Mouse (Mus musculus): ENCODE results near the gene Sult2b1. TPM values are rescaled to one million over a fixed set of nuclear protein-coding genes. Genes with fewer than 3 reads are reported as not detected.

The Sult2b1 gene
- polyA plus RNA-seq, 1 experiment from 2014 or later = 1.5 TPM

- DNase-seq (ENCODE audit: low spot score, missing footprints) (no peak), ATAC-seq (ENCODE audit: low FRiP score) (no peak)
- peaks cover 15% of the 10 kb centered on the region for H3K4me1 ChIP-seq (ENCODE audit: control insufficient read depth, insufficient read depth, low read length)
- no peaks in the 10 kb centered on the region for H3K36me3 ChIP-seq (ENCODE audit: control insufficient read depth, insufficient read depth, low read length)
- H3K4me3 ChIP-seq (ENCODE audit: low read depth, low read length) = no peak overlapping the region
- peaks cover 22% of the 10 kb centered on the region for H3K27me3 ChIP-seq (ENCODE audit: control insufficient read depth, insufficient read depth, low read length)
- no peak overlapping the region for H3K27ac ChIP-seq (ENCODE audit: low read depth, low read length)
- no peak overlapping the region for H3K9ac ChIP-seq (ENCODE audit: low read length)
- 86% methylated on average over 7 of the region's 7 CpGs for WGBS
- H3K9me3 ChIP-seq (ENCODE audit: control insufficient read depth, low read length) = no peaks in the 10 kb centered on the region
- no peak overlapping the region for H3K4me2 ChIP-seq
Measured at GRCm38 (mm10) chr7:45697894-45698293, 86.6 kb downstream of the Sult2b1 start.

GRCm38 (mm10) chr7:45695098-45695497, 89.4 kb downstream of the Sult2b1 start:
- no peaks in the 10 kb centered on the region for H3K36me3 ChIP-seq (ENCODE audit: control insufficient read depth, insufficient read depth, low read length)
- no peak overlapping the region for H3K4me2 ChIP-seq
- no peak overlapping the region for H3K4me3 ChIP-seq (ENCODE audit: low read depth, low read length)
- no peaks in the 10 kb centered on the region for H3K9me3 ChIP-seq (ENCODE audit: control insufficient read depth, low read length)
- WGBS = 27% methylated on average over 6 of the region's 6 CpGs
- no peak overlapping the region for H3K9ac ChIP-seq (ENCODE audit: low read length)
- H3K27me3 ChIP-seq (ENCODE audit: control insufficient read depth, insufficient read depth, low read length) = peaks cover 19% of the 10 kb centered on the region
- DNase-seq (ENCODE audit: low spot score, missing footprints) (no peak), ATAC-seq (ENCODE audit: low FRiP score) (peak; percentile 43; the same call in 1 of the 2 replicates)
- peak overlapping the region; percentile 14; the same call in 1 of the 2 replicates for H3K27ac ChIP-seq (ENCODE audit: low read depth, low read length)
- peaks cover 5% of the 10 kb centered on the region for H3K4me1 ChIP-seq (ENCODE audit: control insufficient read depth, insufficient read depth, low read length)

DNA sequence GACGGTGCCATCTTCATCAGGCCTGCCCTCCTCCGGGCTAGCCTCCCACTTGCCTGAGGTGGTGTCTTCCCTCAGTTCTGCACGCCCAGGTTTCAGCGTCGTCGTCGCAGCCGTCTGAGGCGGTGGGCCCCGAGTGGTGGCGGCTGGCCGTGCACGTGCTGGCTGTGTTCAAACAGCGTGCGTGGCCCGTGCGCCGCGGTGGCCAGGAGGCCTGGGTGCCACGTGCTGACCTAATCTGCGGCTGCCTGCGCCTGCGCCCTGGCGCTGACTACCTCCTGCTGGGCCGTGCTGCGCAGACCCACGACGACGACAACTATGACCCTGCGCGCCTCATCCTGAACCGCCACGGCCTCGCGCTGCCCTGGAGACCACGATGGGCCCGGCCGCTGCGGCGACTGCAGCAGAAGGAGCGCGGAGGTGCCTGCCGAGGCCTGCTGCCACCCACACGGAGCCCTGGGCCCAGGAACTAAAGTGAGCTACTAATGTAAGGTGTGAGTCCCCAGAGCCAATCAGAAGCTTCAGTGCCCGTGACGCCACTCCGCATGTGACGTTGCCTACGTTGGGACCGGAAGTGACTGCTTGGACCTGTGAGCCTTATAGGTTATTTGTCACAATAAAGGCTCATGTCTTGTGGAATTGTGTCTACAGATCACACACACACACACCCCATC, 90.4 kb downstream of the Sult2b1 start, which contains the start of gene Sec1:
TSS of gene Sec1 (minus strand) at position 482 of the 671 bp plus-strand sequence.
- DNase-seq (ENCODE audit: low spot score, missing footprints) (no peak), ATAC-seq (ENCODE audit: low FRiP score) (peak; percentile 33; the same call in 1 of the 2 replicates)
- no peak within 1 kb of the TSS for H3K9ac ChIP-seq (ENCODE audit: low read length)
- H3K27ac ChIP-seq (ENCODE audit: low read depth, low read length) = peak within 1 kb of the TSS; percentile 14; the same call in 1 of the 2 replicates
- no peaks in the 10 kb centered on the region for H3K36me3 ChIP-seq (ENCODE audit: control insufficient read depth, insufficient read depth, low read length)
- H3K4me3 ChIP-seq (ENCODE audit: low read depth, low read length) = no peak within 1 kb of the TSS
- no peaks in the 10 kb centered on the region for H3K9me3 ChIP-seq (ENCODE audit: control insufficient read depth, low read length)
- no peak within 1 kb of the TSS for H3K4me2 ChIP-seq
- 0 out of 2 replicates have a peak, but pooled peaks cover 2% of the 10 kb centered on the region for H3K4me1 ChIP-seq (ENCODE audit: control insufficient read depth, insufficient read depth, low read length)
- peaks cover 9% of the 10 kb centered on the region for H3K27me3 ChIP-seq (ENCODE audit: control insufficient read depth, insufficient read depth, low read length)
- WGBS = 88% methylated on average over 50 of the region's 50 CpGs

DNA sequence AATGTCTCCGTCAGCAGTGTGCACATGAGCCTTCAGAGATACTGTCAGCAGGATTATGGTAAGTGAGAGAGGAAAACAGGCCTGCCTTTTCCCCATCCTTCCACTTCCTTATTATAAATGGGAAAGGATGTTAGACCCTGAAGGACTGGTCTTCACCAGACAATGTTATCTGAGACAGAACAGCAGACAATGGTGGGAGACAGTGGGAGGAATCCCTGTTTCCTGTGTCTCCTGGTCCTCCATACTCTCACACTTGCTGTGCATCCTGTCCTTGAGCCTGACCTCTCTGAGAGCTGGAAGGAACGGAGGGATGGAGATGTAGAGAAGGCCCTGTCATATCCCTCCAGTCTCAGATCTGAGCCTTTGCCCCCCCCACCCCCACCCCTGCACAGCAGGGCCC, 92.1 kb downstream of the Sult2b1 start:
- H3K27ac ChIP-seq (ENCODE audit: low read depth, low read length) = no peak overlapping the region
- H3K9ac ChIP-seq (ENCODE audit: low read length) = no peak overlapping the region
- no peak overlapping the region for H3K4me2 ChIP-seq
- ATAC-seq (ENCODE audit: low FRiP score) (no peak), DNase-seq (ENCODE audit: low spot score, missing footprints) (no peak)
- no peaks in the 10 kb centered on the region for H3K36me3 ChIP-seq (ENCODE audit: control insufficient read depth, insufficient read depth, low read length)
- H3K9me3 ChIP-seq (ENCODE audit: control insufficient read depth, low read length) = no peaks in the 10 kb centered on the region
- 0 out of 2 replicates have a peak, but pooled peaks cover 2% of the 10 kb centered on the region for H3K4me1 ChIP-seq (ENCODE audit: control insufficient read depth, insufficient read depth, low read length)
- no peak overlapping the region for H3K4me3 ChIP-seq (ENCODE audit: low read depth, low read length)
- WGBS = 77% methylated on average over 2 of the region's 2 CpGs
- H3K27me3 ChIP-seq (ENCODE audit: control insufficient read depth, insufficient read depth, low read length) = no peaks in the 10 kb centered on the region

DNA sequence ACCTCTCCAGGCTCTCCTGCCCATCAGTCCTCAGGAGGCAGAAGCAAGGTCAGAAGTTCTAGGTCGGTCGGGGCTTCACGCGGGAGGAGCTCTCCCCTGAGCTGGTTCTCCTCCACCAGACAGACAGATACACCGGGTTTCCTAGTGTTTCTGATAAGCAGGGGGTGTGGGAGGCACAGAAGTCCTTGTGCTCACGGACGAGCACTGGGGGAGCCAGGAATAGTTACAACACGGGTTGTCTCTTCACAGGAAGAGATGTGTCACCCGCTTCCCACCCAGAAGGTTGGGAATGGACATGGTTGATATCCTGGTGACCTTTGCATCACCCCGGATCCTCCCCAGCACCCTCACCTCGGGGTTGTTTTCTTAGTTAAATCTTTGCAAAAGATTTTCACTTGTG, 94.7 kb downstream of the Sult2b1 start:
- no peak for DNase-seq (ENCODE audit: low spot score, missing footprints)
- H3K27me3 ChIP-seq (ENCODE audit: control insufficient read depth, insufficient read depth, low read length) = no peaks in the 10 kb centered on the region
- no peaks in the 10 kb centered on the region for H3K4me1 ChIP-seq (ENCODE audit: control insufficient read depth, insufficient read depth, low read length)
- no peaks in the 10 kb centered on the region for H3K36me3 ChIP-seq (ENCODE audit: control insufficient read depth, insufficient read depth, low read length)
- no peaks in the 10 kb centered on the region for H3K9me3 ChIP-seq (ENCODE audit: control insufficient read depth, low read length)
- H3K27ac ChIP-seq (ENCODE audit: low read depth, low read length) = no peak overlapping the region
- ATAC-seq (ENCODE audit: low FRiP score) = no peak
- no peak overlapping the region for H3K4me2 ChIP-seq
- no peak overlapping the region for H3K4me3 ChIP-seq (ENCODE audit: low read depth, low read length)
- no peak overlapping the region for H3K9ac ChIP-seq (ENCODE audit: low read length)
- WGBS = 76% methylated on average over 11 of the region's 11 CpGs

DNA sequence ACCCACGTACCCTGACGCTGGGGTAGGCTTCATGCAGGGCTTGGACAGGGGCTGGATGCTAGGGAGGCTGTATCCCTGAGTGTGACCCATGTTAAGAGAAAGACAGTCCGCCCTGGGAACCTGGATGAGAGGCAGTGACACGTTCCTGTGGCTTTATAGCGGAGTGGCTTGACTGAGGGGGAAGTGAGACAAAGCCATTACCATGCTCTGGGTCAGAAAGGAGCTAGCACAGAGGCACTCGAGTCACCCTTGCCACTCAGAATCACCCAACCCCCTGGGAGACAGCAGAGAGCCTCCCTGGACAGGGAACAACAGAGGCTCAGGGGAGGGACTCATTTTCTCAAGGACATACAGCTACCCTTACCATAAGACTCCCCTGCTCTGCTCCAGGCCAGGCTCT, 95.4 kb downstream of the Sult2b1 start:
- Histone ChIP-seq H3K9me3 (ENCODE audit: control insufficient read depth, low read length) (no peaks in the 10 kb centered on the region), H3K4me1 (ENCODE audit: control insufficient read depth, insufficient read depth, low read length) (no peaks in the 10 kb centered on the region), H3K4me3 (ENCODE audit: low read depth, low read length) (no peak overlapping the region), H3K27ac (ENCODE audit: low read depth, low read length) (no peak overlapping the region), H3K4me2 (no peak overlapping the region), H3K27me3 (ENCODE audit: control insufficient read depth, insufficient read depth, low read length) (no peaks in the 10 kb centered on the region), H3K9ac (ENCODE audit: low read length) (no peak overlapping the region), H3K36me3 (ENCODE audit: control insufficient read depth, insufficient read depth, low read length) (no peaks in the 10 kb centered on the region)
- WGBS = 74% methylated on average over 6 of the region's 6 CpGs
- DNase-seq (ENCODE audit: low spot score, missing footprints) (no peak), ATAC-seq (ENCODE audit: low FRiP score) (no peak)

DNA sequence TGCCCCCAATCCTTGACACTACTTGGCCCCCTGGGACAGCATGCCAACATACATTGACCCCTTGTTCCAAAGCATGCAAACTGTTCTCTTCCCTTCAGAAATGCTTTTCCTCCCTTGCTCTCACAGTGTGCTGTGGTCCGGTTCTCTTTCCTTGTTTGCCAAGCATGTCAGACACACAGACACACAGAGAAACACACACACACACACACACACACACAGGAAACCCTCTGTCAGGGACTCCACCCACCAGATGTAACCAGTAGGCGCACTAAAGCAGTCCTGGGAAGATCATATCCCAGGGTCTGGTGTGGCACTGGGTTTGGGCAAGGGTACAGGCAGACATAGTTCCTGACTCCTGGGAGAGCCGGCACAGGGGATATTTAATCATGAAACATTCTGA, 97.6 kb downstream of the Sult2b1 start:
- Histone ChIP-seq H3K4me3 (ENCODE audit: low read depth, low read length) (no peak overlapping the region), H3K9ac (ENCODE audit: low read length) (no peak overlapping the region), H3K4me1 (ENCODE audit: control insufficient read depth, insufficient read depth, low read length) (no peaks in the 10 kb centered on the region), H3K27ac (ENCODE audit: low read depth, low read length) (no peak overlapping the region), H3K27me3 (ENCODE audit: control insufficient read depth, insufficient read depth, low read length) (no peaks in the 10 kb centered on the region), H3K4me2 (no peak overlapping the region), H3K9me3 (ENCODE audit: control insufficient read depth, low read length) (no peaks in the 10 kb centered on the region), H3K36me3 (ENCODE audit: control insufficient read depth, insufficient read depth, low read length) (no peaks in the 10 kb centered on the region)
- 75% methylated on average over 3 of the region's 3 CpGs for WGBS
- no peak for DNase-seq (ENCODE audit: low spot score, missing footprints)
- no peak for ATAC-seq (ENCODE audit: low FRiP score)

DNA sequence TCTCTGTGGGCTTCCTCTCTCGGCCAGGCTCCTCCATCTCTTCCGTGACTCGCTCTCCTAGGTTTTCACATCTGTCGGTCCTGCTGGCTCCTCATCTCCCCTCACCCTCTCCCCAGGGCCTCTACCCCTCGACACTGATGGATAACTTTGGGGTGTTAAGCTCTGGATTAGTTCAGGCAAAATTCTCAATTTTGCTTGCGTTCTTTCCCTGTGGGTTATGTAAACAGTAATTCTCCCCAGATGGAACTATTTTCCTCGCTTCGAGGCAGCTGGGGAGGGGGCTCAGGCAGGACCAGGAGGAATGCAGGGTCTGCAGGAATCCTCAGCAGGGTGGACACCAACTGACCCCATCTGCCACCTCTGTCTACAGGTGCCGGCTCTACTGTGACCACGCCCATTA, 98.7 kb downstream of the Sult2b1 start:
- 57% methylated on average over 10 of the region's 10 CpGs for WGBS
- no peak overlapping the region for H3K27ac ChIP-seq (ENCODE audit: low read depth, low read length)
- no peaks in the 10 kb centered on the region for H3K36me3 ChIP-seq (ENCODE audit: control insufficient read depth, insufficient read depth, low read length)
- no peaks in the 10 kb centered on the region for H3K9me3 ChIP-seq (ENCODE audit: control insufficient read depth, low read length)
- no peaks in the 10 kb centered on the region for H3K27me3 ChIP-seq (ENCODE audit: control insufficient read depth, insufficient read depth, low read length)
- H3K4me2 ChIP-seq = no peak overlapping the region
- H3K4me3 ChIP-seq (ENCODE audit: low read depth, low read length) = no peak overlapping the region
- no peak overlapping the region for H3K9ac ChIP-seq (ENCODE audit: low read length)
- DNase-seq (ENCODE audit: low spot score, missing footprints) (no peak), ATAC-seq (ENCODE audit: low FRiP score) (no peak)
- H3K4me1 ChIP-seq (ENCODE audit: control insufficient read depth, insufficient read depth, low read length) = no peaks in the 10 kb centered on the region

GRCm38 (mm10) chr7:45683396-45684050, 100.9 kb downstream of the Sult2b1 start, which contains the start of gene Ntn5:
Gene Ntn5, plus strand, starts transcription at chr7:45684022.
- no peaks in the 10 kb centered on the region for H3K4me1 ChIP-seq (ENCODE audit: control insufficient read depth, insufficient read depth, low read length)
- H3K9me3 ChIP-seq (ENCODE audit: control insufficient read depth, low read length) = no peaks in the 10 kb centered on the region
- WGBS = 72% methylated on average over 7 of the region's 7 CpGs
- no peaks in the 10 kb centered on the region for H3K36me3 ChIP-seq (ENCODE audit: control insufficient read depth, insufficient read depth, low read length)
- no peak within 1 kb of the TSS for H3K4me2 ChIP-seq
- no peak within 1 kb of the TSS for H3K27ac ChIP-seq (ENCODE audit: low read depth, low read length)
- H3K4me3 ChIP-seq (ENCODE audit: low read depth, low read length) = no peak within 1 kb of the TSS
- DNase-seq (ENCODE audit: low spot score, missing footprints) = peak; percentile 72
- H3K9ac ChIP-seq (ENCODE audit: low read length) = 0 out of 2 replicates have a peak within 1 kb of the TSS, but pooled peaks have one; percentile 10
- no peak for ATAC-seq (ENCODE audit: low FRiP score)
- H3K27me3 ChIP-seq (ENCODE audit: control insufficient read depth, insufficient read depth, low read length) = no peaks in the 10 kb centered on the region
